Mouse (Mus musculus) left cerebral cortex, postnatal 14 days (tissue): ENCODE results near the gene Ankrd6. TPM values are rescaled to one million over a fixed set of nuclear protein-coding genes. Genes with fewer than 3 reads are reported as not detected.

Source experiments
- DNase-seq, 2 experiments: peaks; one replicate each; pipeline ENCODE4 v3.0.0; 2021 to 2022; ENCODE audit warnings: low spot score in 2 of 2, mixed read lengths in 1 of 2
- intact Hi-C: fragments of 180-260 bp; cut with DNase I; formaldehyde crosslinking; loops from one replicate; pipeline ENCODE4 v1.15.1; 2025
- total RNA-seq, 2 experiments: library from RNA; stranded (reverse); gene quantifications; 2 replicates each; pipeline ENCODE4 v1.2.3; 2021

Gene Ankrd6
- total RNA-seq, 2 experiments from 2014 or later, result 36.1 to 38.9 TPM

GRCm38 (mm10) chr4:32828385-32829077 is 122.1 kb downstream of the Ankrd6 start:
- DNase-seq, result no peak
- intact Hi-C loops, result no loop called here

GRCm38 (mm10) chr4:32826925-32827324 is 123.7 kb downstream of the Ankrd6 start:
- peak; percentile 19 to 44 for DNase-seq
- intact Hi-C loops, result no loop called here

GRCm38 (mm10) chr4:32824254-32824653 is 126.4 kb downstream of the Ankrd6 start:
- intact Hi-C loops, result no loop called here
- DNase-seq, result no peak

- intact Hi-C loops, result no loop called here
- no peak for DNase-seq
Observed at GRCm38 (mm10) chr4:32820676-32821075, 130.0 kb downstream of the Ankrd6 start.

- no peak for DNase-seq
- intact Hi-C loops, result no loop called here
Observed at GRCm38 (mm10) chr4:32817478-32817877, 133.2 kb downstream of the Ankrd6 start.

- DNase-seq, result no peak
- intact Hi-C loops, result loop anchor here (5.0 kb wide), 2 partner anchors 62 to 152 kb away; partner anchors contain the start of gene Ankrd6
Observed at GRCm38 (mm10) chr4:32800577-32801170, 150.0 kb downstream of the Ankrd6 start.

- peak; percentile 67 to 78 for DNase-seq
- intact Hi-C loops, result loop anchor here (5.0 kb wide), 2 partner anchors 62 to 152 kb away; partner anchors contain the start of gene Ankrd6
Observed at GRCm38 (mm10) chr4:32799966-32800576, 150.6 kb downstream of the Ankrd6 start, which contains the start of gene Lyrm2. Gene Lyrm2 (plus strand): TSS chr4:32800253.

GRCm38 (mm10) chr4:32798976-32799375 is 151.7 kb downstream of the Ankrd6 start:
- DNase-seq, result no peak
- intact Hi-C loops, result no loop called here

- no peak for DNase-seq
- intact Hi-C loops, result no loop called here
Observed at GRCm38 (mm10) chr4:32789020-32789419, 161.6 kb downstream of the Ankrd6 start.

GRCm38 (mm10) chr4:32787110-32787509 is 163.5 kb downstream of the Ankrd6 start:
- intact Hi-C loops, result no loop called here

GRCm38 (mm10) chr4:32779996-32780395 is 170.6 kb downstream of the Ankrd6 start:
- intact Hi-C loops, result loop anchor here (10.0 kb wide), 1 partner anchor 335 kb away; no protein-coding TSS in a partner anchor

More at GRCm38 (mm10) chr4:32787110-32787509, 163.5 kb downstream of the Ankrd6 start:
- DNase-seq, result no peak

GRCm38 (mm10) chr4:32770284-32770810 is 180.3 kb downstream of the Ankrd6 start:
- no peak for DNase-seq
- intact Hi-C loops, result loop anchor here (10.0 kb wide), 1 partner anchor 344 kb away; no protein-coding TSS in a partner anchor

More at GRCm38 (mm10) chr4:32779996-32780395, 170.6 kb downstream of the Ankrd6 start:
- no peak for DNase-seq

- DNase-seq, result no peak
- intact Hi-C loops, result no loop called here
Observed at GRCm38 (mm10) chr4:32768046-32768445, 182.6 kb downstream of the Ankrd6 start.

- intact Hi-C loops, result no loop called here
- no peak for DNase-seq
Observed at GRCm38 (mm10) chr4:32767471-32767870, 183.2 kb downstream of the Ankrd6 start.

GRCm38 (mm10) chr4:32757430-32757829 is 193.2 kb downstream of the Ankrd6 start:
- DNase-seq, result peak; percentile 29 to 74

More at GRCm38 (mm10) chr4:32757430-32757829, 193.2 kb downstream of the Ankrd6 start:
- intact Hi-C loops, result no loop called here

Other genes starting within 250 kb of the Ankrd6 start
- 10 to 100 TPM; 34.2 to 39.3 TPM for gene Lyrm2, start 150.6 kb downstream of the Ankrd6 start, total RNA-seq
- 10 to 100 TPM; 65.9 to 78.5 TPM for gene Rragd, start 32.2 kb upstream of the Ankrd6 start, total RNA-seq
- 100 to 1,000 TPM; 109 to 118 TPM for gene Ube2j1, start 80.6 kb upstream of the Ankrd6 start, total RNA-seq
- gene Gabrr2, start 112.2 kb upstream of the Ankrd6 start, total RNA-seq, result under 1 TPM in 1 of 2 experiments, not detected in 1; 0.49 TPM
- not detected for gene Gabrr1, start 181.7 kb upstream of the Ankrd6 start, total RNA-seq
- gene Pm20d2, start 238.9 kb upstream of the Ankrd6 start, total RNA-seq, result 1 to 10 TPM; 6.3 to 7.1 TPM